Mouse (Mus musculus) neural tube, embryonic 12.5 days (tissue): ENCODE measurements around the gene Cacna1a. TPM values are rescaled to one million over a fixed set of nuclear protein-coding genes. Genes with fewer than 3 reads are reported as not detected.
A peak's percentile ranks its signal among the peaks of the same experiment; 100 is the strongest.
"Not testable (repeated sequence)": the region's sequence is repeated elsewhere in the genome, so short reads cannot be mapped to it uniquely, and the experiment has no call there.

Experiments used
- ATAC-seq: fragments of 200-750 bp; cut with Nextera tagmentation; 2 replicates; pipeline ENCODE4 v1.8.0; 2017; ENCODE audit warnings: low read depth, mild to moderate bottlenecking, moderate TSS enrichment, moderate library complexity; ENCODE audit not compliant: low FRiP score
- H3K27ac ChIP-seq: fragments of 300-500 bp; sonication (generic); 2 replicates; pipeline ENCODE4 v1.5.1; 2016
- H3K27me3 ChIP-seq: fragments of 300-500 bp; sonication (generic); replicated peaks from 2 replicates; pipeline ENCODE4 v1.6.1; 2016; ENCODE audit warnings: mild to moderate bottlenecking
- H3K36me3 ChIP-seq: fragments of 300-500 bp; sonication (generic); 2 replicates; pipeline ENCODE4 v1.6.1; 2016; ENCODE audit warnings: mild to moderate bottlenecking
- H3K4me1 ChIP-seq: fragments of 300-500 bp; sonication (generic); 2 replicates; pipeline ENCODE4 v1.6.1; 2016
- H3K4me2 ChIP-seq: fragments of 300-500 bp; sonication (generic); replicated peaks from 2 replicates; pipeline ENCODE4 v1.6.1; 2016; ENCODE audit warnings: mild to moderate bottlenecking
- H3K4me3 ChIP-seq: fragments of 300-500 bp; sonication (generic); 2 replicates; pipeline ENCODE4 v1.5.1; 2016
- H3K9ac ChIP-seq: fragments of 300-500 bp; sonication (generic); 2 replicates; pipeline ENCODE4 v1.6.1; 2016; ENCODE audit warnings: mild to moderate bottlenecking
- H3K9me3 ChIP-seq: fragments of 300-500 bp; sonication (generic); 2 replicates; pipeline ENCODE4 v1.6.1; 2016; ENCODE audit warnings: mild to moderate bottlenecking
- WGBS: fragments of 180-500 bp; shearing (Covaris S2); methylation state at CpG from one replicate; pipeline ENCODE4 v1.1.7; 2016; 5-methylcytosine and 5-hydroxymethylcytosine counted together
- polyA plus RNA-seq: library from polyadenylated mRNA; unstranded; fragments of >200 nt; fragmentation: Nextera tagmentation; extraction: Ambion mirVana; gene quantifications from 2 replicates; pipeline ENCODE4 v1.2.1, GENCODE M21; 2016

Gene Cacna1a
- polyA plus RNA-seq, 1 experiment from 2014 or later: 19.6 TPM

- Histone ChIP-seq H3K4me1 (peaks cover 18% of the 10 kb centered on the region), H3K27ac (no peak overlapping the region), H3K4me3 (no peak overlapping the region), H3K9me3 (no peaks in the 10 kb centered on the region), H3K27me3 (no peaks in the 10 kb centered on the region), H3K36me3 (peaks cover 5% of the 10 kb centered on the region; the same call in 1 of the 2 replicates), H3K4me2 (peak overlapping the region; percentile 33), H3K9ac (no peak overlapping the region)
- 0 out of 2 replicates have a peak, but pooled peaks have one; percentile 18 for ATAC-seq
- WGBS: 19% methylated on average over 22 of the region's 22 CpGs
Measured at GRCm38 (mm10) chr8:84615666-84616485, 227.6 kb downstream of the Cacna1a start.

GRCm38 (mm10) chr8:84617005-84617404 lies 228.8 kb downstream of the Cacna1a start:
- peaks cover 18% of the 10 kb centered on the region for H3K4me1 ChIP-seq
- no peak overlapping the region for H3K9ac ChIP-seq
- H3K9me3 ChIP-seq: no peaks in the 10 kb centered on the region
- WGBS: 36% methylated on average over 22 of the region's 22 CpGs
- H3K36me3 ChIP-seq: peaks cover 1% of the 10 kb centered on the region; the same call in 1 of the 2 replicates
- H3K27me3 ChIP-seq: no peaks in the 10 kb centered on the region
- H3K4me3 ChIP-seq: no peak overlapping the region
- 0 out of 2 replicates have a peak, but pooled peaks have one; percentile 46 for ATAC-seq
- H3K4me2 ChIP-seq: no peak overlapping the region
- H3K27ac ChIP-seq: no peak overlapping the region

GRCm38 (mm10) chr8:84621102-84621625 lies 232.9 kb downstream of the Cacna1a start:
- H3K27ac ChIP-seq: no peak overlapping the region
- ATAC-seq: no peak
- no peak overlapping the region for H3K4me3 ChIP-seq
- H3K9ac ChIP-seq: no peak overlapping the region
- H3K4me2 ChIP-seq: no peak overlapping the region
- H3K36me3 ChIP-seq: no peaks in the 10 kb centered on the region
- 73% methylated on average over 8 of the region's 8 CpGs for WGBS
- H3K27me3 ChIP-seq: no peaks in the 10 kb centered on the region
- peaks cover 7% of the 10 kb centered on the region; the same call in 1 of the 2 replicates for H3K4me1 ChIP-seq
- H3K9me3 ChIP-seq: no peaks in the 10 kb centered on the region

- not testable (repeated sequence) for H3K4me1 ChIP-seq, H3K9ac ChIP-seq, H3K27ac ChIP-seq, ATAC-seq, H3K27me3 ChIP-seq, H3K36me3 ChIP-seq, H3K9me3 ChIP-seq, H3K4me2 ChIP-seq, H3K4me3 ChIP-seq
- WGBS: 86% methylated on average over 4 of the region's 4 CpGs
Measured at GRCm38 (mm10) chr8:84623425-84623824, 235.2 kb downstream of the Cacna1a start.

- WGBS: 76% methylated on average over 11 of the region's 11 CpGs
- H3K4me3 ChIP-seq: no peak overlapping the region
- peaks cover 20% of the 10 kb centered on the region for H3K36me3 ChIP-seq
- no peak overlapping the region for H3K9ac ChIP-seq
- no peak overlapping the region for H3K27ac ChIP-seq
- ATAC-seq: no peak; the same call in 1 of the 2 replicates
- peaks cover 1% of the 10 kb centered on the region; the same call in 1 of the 2 replicates for H3K4me1 ChIP-seq
- H3K4me2 ChIP-seq: no peak overlapping the region
- no peaks in the 10 kb centered on the region for H3K27me3 ChIP-seq
- H3K9me3 ChIP-seq: no peaks in the 10 kb centered on the region
Measured at GRCm38 (mm10) chr8:84629586-84629985, 241.3 kb downstream of the Cacna1a start.

- Histone ChIP-seq H3K27me3 (no peaks in the 10 kb centered on the region), H3K4me1 (peaks cover 7% of the 10 kb centered on the region), H3K4me3 (no peak overlapping the region), H3K36me3 (peaks cover 20% of the 10 kb centered on the region), H3K9me3 (no peaks in the 10 kb centered on the region), H3K9ac (no peak overlapping the region), H3K27ac (no peak overlapping the region), H3K4me2 (no peak overlapping the region)
- 75% methylated on average over 4 of the region's 4 CpGs for WGBS
- ATAC-seq: no peak
Measured at GRCm38 (mm10) chr8:84630145-84630544, 241.9 kb downstream of the Cacna1a start.

GRCm38 (mm10) chr8:84631813-84632212 lies 243.6 kb downstream of the Cacna1a start:
- no peak for ATAC-seq
- Histone ChIP-seq H3K9ac (no peak overlapping the region), H3K4me3 (no peak overlapping the region), H3K27ac (no peak overlapping the region), H3K36me3 (peaks cover 20% of the 10 kb centered on the region), H3K4me2 (no peak overlapping the region), H3K9me3 (no peaks in the 10 kb centered on the region), H3K27me3 (no peaks in the 10 kb centered on the region), H3K4me1 (peaks cover 21% of the 10 kb centered on the region)
- WGBS: 90% methylated on average over 4 of the region's 4 CpGs

- no peaks in the 10 kb centered on the region for H3K27me3 ChIP-seq
- 0 out of 2 replicates have a peak overlapping the region, but pooled peaks have one; percentile 4 for H3K27ac ChIP-seq
- no peak for ATAC-seq
- H3K4me2 ChIP-seq: no peak overlapping the region
- peaks cover 20% of the 10 kb centered on the region for H3K36me3 ChIP-seq
- no peak overlapping the region for H3K9ac ChIP-seq
- H3K4me1 ChIP-seq: peaks cover 29% of the 10 kb centered on the region
- H3K4me3 ChIP-seq: no peak overlapping the region
- no peaks in the 10 kb centered on the region for H3K9me3 ChIP-seq
- 47% methylated on average over 10 of the region's 10 CpGs for WGBS
Measured at GRCm38 (mm10) chr8:84633841-84634584, 245.8 kb downstream of the Cacna1a start.

GRCm38 (mm10) chr8:84634849-84635304 lies 246.6 kb downstream of the Cacna1a start:
- peak overlapping the region; percentile 72 for H3K27ac ChIP-seq
- peak overlapping the region; percentile 50 for H3K9ac ChIP-seq
- no peaks in the 10 kb centered on the region for H3K9me3 ChIP-seq
- H3K4me2 ChIP-seq: peak overlapping the region; percentile 18; the same call in 1 of the 2 replicates
- no peaks in the 10 kb centered on the region for H3K27me3 ChIP-seq
- WGBS: 37% methylated on average over 9 of the region's 9 CpGs
- H3K36me3 ChIP-seq: peaks cover 14% of the 10 kb centered on the region
- no peak overlapping the region for H3K4me3 ChIP-seq
- H3K4me1 ChIP-seq: peaks cover 29% of the 10 kb centered on the region
- no peak for ATAC-seq

- 62% methylated on average over 13 of the region's 14 CpGs for WGBS
- H3K36me3 ChIP-seq: peaks cover 9% of the 10 kb centered on the region
- no peak for ATAC-seq
- peak overlapping the region; percentile 72 for H3K27ac ChIP-seq
- H3K4me2 ChIP-seq: peak overlapping the region; percentile 18; the same call in 1 of the 2 replicates
- H3K9ac ChIP-seq: 0 out of 2 replicates have a peak overlapping the region, but pooled peaks have one; percentile 50
- no peak overlapping the region; the same call in 1 of the 2 replicates for H3K4me3 ChIP-seq
- H3K9me3 ChIP-seq: no peaks in the 10 kb centered on the region
- H3K27me3 ChIP-seq: no peaks in the 10 kb centered on the region
- peaks cover 29% of the 10 kb centered on the region for H3K4me1 ChIP-seq
Measured at GRCm38 (mm10) chr8:84635397-84636050, 247.3 kb downstream of the Cacna1a start.

- Histone ChIP-seq H3K9ac (0 out of 2 replicates have a peak overlapping the region, but pooled peaks have one; percentile 8), H3K4me3 (no peak overlapping the region), H3K9me3 (no peaks in the 10 kb centered on the region), H3K27ac (no peak overlapping the region), H3K27me3 (no peaks in the 10 kb centered on the region), H3K4me1 (peaks cover 29% of the 10 kb centered on the region), H3K36me3 (peaks cover 9% of the 10 kb centered on the region), H3K4me2 (no peak overlapping the region)
- 87% methylated on average over 17 of the region's 17 CpGs for WGBS
- ATAC-seq: no peak
Measured at GRCm38 (mm10) chr8:84636051-84636691, 247.9 kb downstream of the Cacna1a start.
